Mouse (Mus musculus) spleen, adult 2 months (tissue): ENCODE data around the gene Rps27l.

Experiments
- CTCF ChIP-seq: fragments of 200-500 bp; IDR thresholded peaks from 2 replicates; pipeline ENCODE4 v1.5.1; 2011; ENCODE audit warnings: mild to moderate bottlenecking, inconsistent platforms; ENCODE audit not compliant: insufficient read depth, insufficient read length, insufficient replicate concordance; ENCODE audit errors: extremely low read depth
- POLR2A ChIP-seq: fragments of 200-500 bp; IDR thresholded peaks from 2 replicates; pipeline ENCODE4 v1.6.1; 2011; ENCODE audit warnings: low read depth, low read length, inconsistent platforms

- TF ChIP-seq POLR2A, result no peak
- TF ChIP-seq CTCF, result no peak
Observed at GRCm38 (mm10) chr9:66919981-66920380, 25.9 kb upstream of the Rps27l start.
